Mouse (Mus musculus) lung, embryonic 14.5 days (tissue): ENCODE data around the gene Mrtfa. TPM values are rescaled to one million over a fixed set of nuclear protein-coding genes. Genes with fewer than 3 reads are reported as not detected.
A peak's percentile ranks its signal among the peaks of the same experiment; 100 is the strongest.
"Not testable (repeated sequence)": the region's sequence is repeated elsewhere in the genome, so short reads cannot be mapped to it uniquely, and the experiment has no call there.

ENCODE experiments used
- ATAC-seq: fragments of 200-750 bp; cut with Nextera tagmentation; 2 replicates; pipeline ENCODE4 v1.8.0; 2017; ENCODE audit warnings: mild to moderate bottlenecking, moderate TSS enrichment, moderate library complexity; ENCODE audit not compliant: insufficient read depth
- DNase-seq: peaks from one replicate; pipeline ENCODE4 v3.0.0-alpha.2; 2015
- H3K27ac ChIP-seq: fragments of 300-500 bp; sonication (generic); 2 replicates; pipeline ENCODE4 v1.5.1; 2014; ENCODE audit warnings: low read depth, mild to moderate bottlenecking, moderate library complexity
- H3K27me3 ChIP-seq: fragments of 300-500 bp; sonication (generic); 2 replicates; pipeline ENCODE4 v1.6.1; 2014; ENCODE audit warnings: low read length, control low read depth; ENCODE audit not compliant: insufficient read depth
- H3K36me3 ChIP-seq: fragments of 300-500 bp; sonication (generic); 2 replicates; pipeline ENCODE4 v1.6.1; 2014; ENCODE audit warnings: control low read depth; ENCODE audit not compliant: insufficient read depth
- H3K4me1 ChIP-seq: fragments of 300-500 bp; sonication (generic); 2 replicates; pipeline ENCODE4 v1.6.1; 2014; ENCODE audit warnings: antibody characterized with exemption, control low read depth; ENCODE audit not compliant: insufficient read depth
- H3K4me2 ChIP-seq: fragments of 300-500 bp; sonication (generic); 2 replicates; pipeline ENCODE4 v1.6.1; 2014; ENCODE audit warnings: mild to moderate bottlenecking
- H3K4me3 ChIP-seq: fragments of 300-500 bp; sonication (generic); 2 replicates; pipeline ENCODE4 v1.5.1; 2014; ENCODE audit warnings: low read depth, low read length
- H3K9ac ChIP-seq: fragments of 300-500 bp; sonication (generic); 2 replicates; pipeline ENCODE4 v1.6.1; 2014
- H3K9me3 ChIP-seq: fragments of 300-500 bp; sonication (generic); 2 replicates; pipeline ENCODE4 v1.6.1; 2016; ENCODE audit warnings: low read depth, low read length, control low read depth
- CTCF ChIP-seq: IDR thresholded peaks from 2 replicates; pipeline ENCODE4 v1.5.1; 2016; ENCODE audit warnings: antibody characterized with exemption, low read depth
- WGBS: fragments of 180-500 bp; shearing (Covaris S2); extraction: QIAGEN DNeasy Blood & Tissue Kit; methylation state at CpG from one replicate; pipeline ENCODE4 v1.1.7; 2014; 5-methylcytosine and 5-hydroxymethylcytosine counted together
- polyA plus RNA-seq: library from polyadenylated mRNA; unstranded; fragments of >200 nt; fragmentation: Nextera tagmentation; extraction: Ambion mirVana; gene quantifications from 2 replicates; pipeline ENCODE4 v1.2.1, GENCODE M21; 2014

Mrtfa gene
- polyA plus RNA-seq, 1 experiment from 2014 or later, result 28.9 TPM

- ATAC-seq (no peak), DNase-seq (no peak)
- Histone ChIP-seq H3K4me3 (no peak overlapping the region), H3K4me2 (no peak overlapping the region), H3K9me3 (no peaks in the 10 kb centered on the region), H3K9ac (no peak overlapping the region), H3K27me3 (no peaks in the 10 kb centered on the region), H3K36me3 (no peaks in the 10 kb centered on the region), H3K4me1 (no peaks in the 10 kb centered on the region), H3K27ac (no peak overlapping the region)
- TF ChIP-seq CTCF, result no peak
- 57% methylated on average over 3 of the region's 3 CpGs for WGBS
Measured at GRCm38 (mm10) chr15:81229791-81230190, 39.2 kb upstream of the Mrtfa start.

- H3K4me1 ChIP-seq, result no peaks in the 10 kb centered on the region
- no peak overlapping the region for H3K9ac ChIP-seq
- WGBS, result 88% methylated on average over 3 of the region's 3 CpGs
- H3K4me2 ChIP-seq, result no peak overlapping the region
- DNase-seq, result no peak
- no peak for ATAC-seq
- H3K9me3 ChIP-seq, result no peaks in the 10 kb centered on the region
- H3K27me3 ChIP-seq, result no peaks in the 10 kb centered on the region
- no peak for TF ChIP-seq CTCF
- H3K27ac ChIP-seq, result no peak overlapping the region
- no peaks in the 10 kb centered on the region for H3K36me3 ChIP-seq
- H3K4me3 ChIP-seq, result no peak overlapping the region
Measured at GRCm38 (mm10) chr15:81228258-81228657, 37.7 kb upstream of the Mrtfa start.

- TF ChIP-seq CTCF, result no peak
- Histone ChIP-seq H3K36me3 (no peaks in the 10 kb centered on the region), H3K4me3 (no peak overlapping the region), H3K9me3 (no peaks in the 10 kb centered on the region), H3K27ac (no peak overlapping the region), H3K9ac (no peak overlapping the region), H3K4me1 (no peaks in the 10 kb centered on the region), H3K27me3 (no peaks in the 10 kb centered on the region), H3K4me2 (no peak overlapping the region)
- DNase-seq (no peak), ATAC-seq (no peak)
- WGBS, result 87% methylated on average over 3 of the region's 3 CpGs
Measured at GRCm38 (mm10) chr15:81227275-81227674, 36.7 kb upstream of the Mrtfa start.

GRCm38 (mm10) chr15:81226796-81227195, 36.2 kb upstream of the Mrtfa start:
- H3K36me3 ChIP-seq, result no peaks in the 10 kb centered on the region
- no peaks in the 10 kb centered on the region for H3K9me3 ChIP-seq
- H3K9ac ChIP-seq, result no peak overlapping the region
- H3K27me3 ChIP-seq, result no peaks in the 10 kb centered on the region
- ATAC-seq, result no peak
- DNase-seq, result no peak
- H3K4me1 ChIP-seq, result no peaks in the 10 kb centered on the region
- TF ChIP-seq CTCF, result no peak
- 62% methylated on average over 4 of the region's 4 CpGs for WGBS
- no peak overlapping the region for H3K4me3 ChIP-seq
- H3K4me2 ChIP-seq, result no peak overlapping the region
- H3K27ac ChIP-seq, result no peak overlapping the region

GRCm38 (mm10) chr15:81225732-81226131, 35.2 kb upstream of the Mrtfa start:
- H3K4me3 ChIP-seq, result no peak overlapping the region
- no peak overlapping the region for H3K4me2 ChIP-seq
- H3K9ac ChIP-seq, result no peak overlapping the region
- H3K4me1 ChIP-seq, result no peaks in the 10 kb centered on the region
- no peak overlapping the region for H3K27ac ChIP-seq
- H3K36me3 ChIP-seq, result no peaks in the 10 kb centered on the region
- ATAC-seq (no peak), DNase-seq (no peak)
- no peaks in the 10 kb centered on the region for H3K27me3 ChIP-seq
- TF ChIP-seq CTCF, result no peak
- H3K9me3 ChIP-seq, result no peaks in the 10 kb centered on the region
- WGBS, result 61% methylated on average over 6 of the region's 6 CpGs

- Histone ChIP-seq H3K27me3 (no peaks in the 10 kb centered on the region), H3K9me3 (no peaks in the 10 kb centered on the region), H3K27ac (no peak overlapping the region), H3K9ac (no peak overlapping the region), H3K36me3 (no peaks in the 10 kb centered on the region), H3K4me1 (no peaks in the 10 kb centered on the region), H3K4me2 (no peak overlapping the region), H3K4me3 (no peak overlapping the region)
- no peak for TF ChIP-seq CTCF
- WGBS, result 82% methylated on average over 10 of the region's 10 CpGs
- no peak for DNase-seq
- ATAC-seq, result no peak
Measured at GRCm38 (mm10) chr15:81225016-81225415, 34.5 kb upstream of the Mrtfa start.

GRCm38 (mm10) chr15:81221446-81221845, 30.9 kb upstream of the Mrtfa start:
- no peak for ATAC-seq
- no peak overlapping the region for H3K4me3 ChIP-seq
- no peak for TF ChIP-seq CTCF

GRCm38 (mm10) chr15:81220051-81220450, 29.5 kb upstream of the Mrtfa start:
- WGBS, result 54% methylated on average over 8 of the region's 8 CpGs
- ATAC-seq, H3K27me3 ChIP-seq, H3K36me3 ChIP-seq, H3K4me3 ChIP-seq, H3K4me2 ChIP-seq, H3K9ac ChIP-seq, H3K9me3 ChIP-seq, H3K27ac ChIP-seq, H3K4me1 ChIP-seq: not testable (repeated sequence)
- DNase-seq, result peak; percentile 56

More at GRCm38 (mm10) chr15:81221446-81221845, 30.9 kb upstream of the Mrtfa start:
- DNase-seq, result no peak
- H3K4me1 ChIP-seq, result no peaks in the 10 kb centered on the region
- whole genome bisulfite sequencing, result 51% methylated on average over 6 of the region's 6 CpGs
- no peaks in the 10 kb centered on the region for H3K36me3 ChIP-seq
- no peak overlapping the region for H3K27ac ChIP-seq
- H3K4me2 ChIP-seq, result no peak overlapping the region
- no peaks in the 10 kb centered on the region for H3K9me3 ChIP-seq
- H3K9ac ChIP-seq, result no peak overlapping the region
- no peaks in the 10 kb centered on the region for H3K27me3 ChIP-seq
